Mouse (Mus musculus): ENCODE data around the gene Castor1. TPM values are rescaled to one million over a fixed set of nuclear protein-coding genes. Genes with fewer than 3 reads are reported as not detected.

The Castor1 gene
- total and polyA plus RNA-seq, 2 experiments from 2014 or later = 8.4 to 32.6 TPM

- peaks cover 24% of the 10 kb centered on the region for H3K4me1 ChIP-seq (ENCODE audit: control insufficient read depth, insufficient read depth)
- 0 out of 2 replicates have a peak overlapping the region, but pooled peaks have one; percentile 32 for H3K27ac ChIP-seq (ENCODE audit: low read depth)
- no peak overlapping the region for H3K4me3 ChIP-seq (ENCODE audit: low read depth, low read length)
- H3K9me3 ChIP-seq (replicated peaks; ENCODE audit: control insufficient read depth, low read length) = no peaks in the 10 kb centered on the region
- TF ChIP-seq CTCF (IDR thresholded peaks at IDR 0.05; ENCODE audit: low read depth) (no peak), EP300 (IDR thresholded peaks at IDR 0.05; ENCODE audit: low read depth) (no peak)
- no peaks in the 10 kb centered on the region for H3K27me3 ChIP-seq (ENCODE audit: control insufficient read depth, insufficient read depth, low read length)
- DNase-seq (ENCODE audit: low spot score) (no peak), ATAC-seq (ENCODE audit: insufficient read depth, low read depth) (no peak)
- WGBS = 59% methylated on average over 11 of the region's 11 CpGs
- no peak overlapping the region for H3K4me2 ChIP-seq (ENCODE audit: low read depth, low read length)
- 0 out of 2 replicates have a peak, but pooled peaks cover 12% of the 10 kb centered on the region for H3K36me3 ChIP-seq (replicated peaks; ENCODE audit: control insufficient read depth, insufficient read depth, low read length)
- H3K9ac ChIP-seq (replicated peaks; ENCODE audit: low read depth, low read length) = no peak overlapping the region
These were observed 15.9 kb upstream of the Castor1 start for GRCm38 (mm10) chr11:4201981-4202700.

- DNase-seq (ENCODE audit: low spot score) (no peak), ATAC-seq (ENCODE audit: insufficient read depth, low read depth) (no peak)
- WGBS = 56% methylated on average over 12 of the region's 12 CpGs
- Histone ChIP-seq H3K4me2 (ENCODE audit: low read depth, low read length) (no peak overlapping the region), H3K9me3 (replicated peaks; ENCODE audit: control insufficient read depth, low read length) (no peaks in the 10 kb centered on the region), H3K36me3 (replicated peaks; ENCODE audit: control insufficient read depth, insufficient read depth, low read length) (peaks cover 21% of the 10 kb centered on the region), H3K9ac (replicated peaks; ENCODE audit: low read depth, low read length) (no peak overlapping the region), H3K4me3 (ENCODE audit: low read depth, low read length) (no peak overlapping the region), H3K27ac (ENCODE audit: low read depth) (peak overlapping the region; percentile 84), H3K4me1 (ENCODE audit: control insufficient read depth, insufficient read depth) (peaks cover 24% of the 10 kb centered on the region), H3K27me3 (ENCODE audit: control insufficient read depth, insufficient read depth, low read length) (no peaks in the 10 kb centered on the region)
- no peak for TF ChIP-seq EP300 (IDR thresholded peaks at IDR 0.05; ENCODE audit: low read depth)
- TF ChIP-seq CTCF (IDR thresholded peaks at IDR 0.05; ENCODE audit: low read depth) = no peak
These were observed 14.9 kb upstream of the Castor1 start for GRCm38 (mm10) chr11:4202995-4203704.

- WGBS = 9% methylated on average over 2 of the region's 2 CpGs
- Histone ChIP-seq H3K9ac (replicated peaks; ENCODE audit: low read depth, low read length) (no peak overlapping the region), H3K4me2 (ENCODE audit: low read depth, low read length) (no peak overlapping the region), H3K27ac (ENCODE audit: low read depth) (peak overlapping the region; percentile 84), H3K36me3 (replicated peaks; ENCODE audit: control insufficient read depth, insufficient read depth, low read length) (peaks cover 26% of the 10 kb centered on the region), H3K4me1 (ENCODE audit: control insufficient read depth, insufficient read depth) (peaks cover 24% of the 10 kb centered on the region), H3K9me3 (replicated peaks; ENCODE audit: control insufficient read depth, low read length) (no peaks in the 10 kb centered on the region), H3K27me3 (ENCODE audit: control insufficient read depth, insufficient read depth, low read length) (no peaks in the 10 kb centered on the region), H3K4me3 (ENCODE audit: low read depth, low read length) (no peak overlapping the region)
- peak; percentile 77 for DNase-seq (ENCODE audit: low spot score)
- peak; percentile 89 for ATAC-seq (ENCODE audit: insufficient read depth, low read depth)
- TF ChIP-seq CTCF (IDR thresholded peaks at IDR 0.05; ENCODE audit: low read depth) = no peak
- no peak for TF ChIP-seq EP300 (IDR thresholded peaks at IDR 0.05; ENCODE audit: low read depth)
These were observed 14.3 kb upstream of the Castor1 start for GRCm38 (mm10) chr11:4203705-4204074.

- no peaks in the 10 kb centered on the region for H3K27me3 ChIP-seq (ENCODE audit: control insufficient read depth, insufficient read depth, low read length)
- peaks cover 24% of the 10 kb centered on the region for H3K4me1 ChIP-seq (ENCODE audit: control insufficient read depth, insufficient read depth)
- WGBS = 65% methylated on average over 5 of the region's 5 CpGs
- no peak for ATAC-seq (ENCODE audit: insufficient read depth, low read depth)
- no peak overlapping the region for H3K27ac ChIP-seq (ENCODE audit: low read depth)
- H3K4me2 ChIP-seq (ENCODE audit: low read depth, low read length) = no peak overlapping the region
- H3K36me3 ChIP-seq (replicated peaks; ENCODE audit: control insufficient read depth, insufficient read depth, low read length) = peaks cover 30% of the 10 kb centered on the region
- no peaks in the 10 kb centered on the region for H3K9me3 ChIP-seq (replicated peaks; ENCODE audit: control insufficient read depth, low read length)
- TF ChIP-seq EP300 (IDR thresholded peaks at IDR 0.05; ENCODE audit: low read depth) (no peak), CTCF (IDR thresholded peaks at IDR 0.05; ENCODE audit: low read depth) (no peak)
- no peak overlapping the region for H3K9ac ChIP-seq (replicated peaks; ENCODE audit: low read depth, low read length)
- no peak overlapping the region for H3K4me3 ChIP-seq (ENCODE audit: low read depth, low read length)
- DNase-seq (ENCODE audit: low spot score) = no peak
These were observed 12.8 kb upstream of the Castor1 start for GRCm38 (mm10) chr11:4205097-4205655.

GRCm38 (mm10) chr11:4205951-4206350 lies 12.1 kb upstream of the Castor1 start:
- no peak overlapping the region for H3K27ac ChIP-seq (ENCODE audit: low read depth)
- no peaks in the 10 kb centered on the region for H3K27me3 ChIP-seq (ENCODE audit: control insufficient read depth, insufficient read depth, low read length)
- H3K9me3 ChIP-seq (replicated peaks; ENCODE audit: control insufficient read depth, low read length) = no peaks in the 10 kb centered on the region
- no peak for DNase-seq (ENCODE audit: low spot score)
- no peak overlapping the region for H3K4me3 ChIP-seq (ENCODE audit: low read depth, low read length)
- no peak for TF ChIP-seq EP300 (IDR thresholded peaks at IDR 0.05; ENCODE audit: low read depth)
- TF ChIP-seq CTCF (IDR thresholded peaks at IDR 0.05; ENCODE audit: low read depth) = no peak
- 66% methylated on average over 7 of the region's 7 CpGs for WGBS
- peaks cover 30% of the 10 kb centered on the region for H3K36me3 ChIP-seq (replicated peaks; ENCODE audit: control insufficient read depth, insufficient read depth, low read length)
- H3K9ac ChIP-seq (replicated peaks; ENCODE audit: low read depth, low read length) = no peak overlapping the region
- no peak for ATAC-seq (ENCODE audit: insufficient read depth, low read depth)
- peaks cover 24% of the 10 kb centered on the region for H3K4me1 ChIP-seq (ENCODE audit: control insufficient read depth, insufficient read depth)
- H3K4me2 ChIP-seq (ENCODE audit: low read depth, low read length) = no peak overlapping the region
